Mouse (Mus musculus) midbrain, embryonic 11.5 days (tissue): ENCODE measurements at regions not wholly inside any gene's neighbourhood (a gene's known extent, or its start where the extent isn't known, plus 50 kb on each side); places are given as distances from the start of the nearest gene placed in this dataset.
"Not testable (repeated sequence)": the region's sequence is repeated elsewhere in the genome, so short reads cannot be mapped to it uniquely, and the experiment has no call there.

Experiments used
- ATAC-seq: fragments of 200-750 bp; cut with Nextera tagmentation; 2 replicates; pipeline ENCODE4 v1.8.0; 2017; ENCODE audit warnings: moderate TSS enrichment, moderate library complexity; ENCODE audit not compliant: low FRiP score
- DNase-seq: peaks from one replicate; pipeline ENCODE4 v3.0.0; 2015; ENCODE audit warnings: low spot score; ENCODE audit errors: missing footprints
- H3K27ac ChIP-seq: fragments of 300-500 bp; sonication (generic); 2 replicates; pipeline ENCODE4 v1.5.1; 2014; ENCODE audit warnings: low read depth, low read length
- H3K27me3 ChIP-seq: fragments of 300-500 bp; sonication (generic); 2 replicates; pipeline ENCODE4 v1.6.1; 2014; ENCODE audit warnings: mild to moderate bottlenecking, low read length, moderate library complexity, mixed read lengths; ENCODE audit not compliant: control insufficient read depth, insufficient read depth
- H3K36me3 ChIP-seq: fragments of 300-500 bp; sonication (generic); 2 replicates; pipeline ENCODE4 v1.6.1; 2014; ENCODE audit warnings: mild to moderate bottlenecking, low read length, moderate library complexity, mixed read lengths; ENCODE audit not compliant: control insufficient read depth, insufficient read depth
- H3K4me1 ChIP-seq: fragments of 300-500 bp; sonication (generic); 2 replicates; pipeline ENCODE4 v1.6.1; 2014; ENCODE audit warnings: low read length; ENCODE audit not compliant: control insufficient read depth, insufficient read depth
- H3K4me2 ChIP-seq: fragments of 300-500 bp; sonication (generic); 2 replicates; pipeline ENCODE4 v1.6.1; 2014; ENCODE audit warnings: mild to moderate bottlenecking, moderate library complexity
- H3K4me3 ChIP-seq: fragments of 300-500 bp; sonication (generic); 2 replicates; pipeline ENCODE4 v1.5.1; 2014; ENCODE audit warnings: low read depth, low read length
- H3K9ac ChIP-seq: fragments of 300-500 bp; sonication (generic); 2 replicates; pipeline ENCODE4 v1.6.1; 2014; ENCODE audit warnings: low read length
- H3K9me3 ChIP-seq: fragments of 300-500 bp; sonication (generic); 2 replicates; pipeline ENCODE4 v1.6.1; 2016; ENCODE audit warnings: low read length; ENCODE audit not compliant: control insufficient read depth
- WGBS: fragments of 180-500 bp; shearing (Covaris S2); extraction: QIAGEN DNeasy Blood & Tissue Kit; methylation state at CpG from one replicate; pipeline ENCODE4 v1.1.7; 2014; 5-methylcytosine and 5-hydroxymethylcytosine counted together

GRCm38 (mm10) chr10:38704762-38705130, 116.8 kb downstream of the Rfpl4b start:
- ATAC-seq, H3K4me2 ChIP-seq, H3K27me3 ChIP-seq, DNase-seq, H3K9me3 ChIP-seq, H3K9ac ChIP-seq, H3K4me1 ChIP-seq, H3K36me3 ChIP-seq, H3K4me3 ChIP-seq, H3K27ac ChIP-seq: not testable (repeated sequence)
- 75% methylated on average over 1 of the region's 1 CpGs for WGBS

- Histone ChIP-seq H3K4me3 (no peak overlapping the region), H3K27me3 (no peaks in the 10 kb centered on the region), H3K9me3 (no peaks in the 10 kb centered on the region), H3K27ac (no peak overlapping the region), H3K4me1 (no peaks in the 10 kb centered on the region), H3K36me3 (no peaks in the 10 kb centered on the region), H3K4me2 (no peak overlapping the region), H3K9ac (no peak overlapping the region)
- ATAC-seq (no peak), DNase-seq (peak; percentile 83)
- 82% methylated on average over 4 of the region's 4 CpGs for WGBS
These were observed 117.4 kb downstream of the Rfpl4b start for GRCm38 (mm10) chr10:38703954-38704761.

GRCm38 (mm10) chr10:38677453-38677852, 144.1 kb downstream of the Rfpl4b start:
- no peak for ATAC-seq
- Histone ChIP-seq H3K4me2 (no peak overlapping the region), H3K4me3 (no peak overlapping the region), H3K36me3 (no peaks in the 10 kb centered on the region), H3K27ac (no peak overlapping the region), H3K4me1 (no peaks in the 10 kb centered on the region), H3K9me3 (no peaks in the 10 kb centered on the region), H3K27me3 (no peaks in the 10 kb centered on the region), H3K9ac (no peak overlapping the region)
- DNase-seq: no peak
- WGBS: 77% methylated on average over 2 of the region's 2 CpGs

- H3K4me2 ChIP-seq: no peak overlapping the region
- no peak for ATAC-seq
- no peak for DNase-seq
- no peaks in the 10 kb centered on the region for H3K27me3 ChIP-seq
- no peak overlapping the region for H3K27ac ChIP-seq
- H3K4me3 ChIP-seq: no peak overlapping the region
- no peaks in the 10 kb centered on the region for H3K36me3 ChIP-seq
- H3K9ac ChIP-seq: no peak overlapping the region
- H3K9me3 ChIP-seq: no peaks in the 10 kb centered on the region
- H3K4me1 ChIP-seq: no peaks in the 10 kb centered on the region
These were observed 153.0 kb downstream of the Rfpl4b start for GRCm38 (mm10) chr10:38668610-38669009.

- Histone ChIP-seq H3K9me3 (no peaks in the 10 kb centered on the region), H3K27ac (no peak overlapping the region), H3K4me2 (no peak overlapping the region), H3K4me3 (no peak overlapping the region), H3K9ac (no peak overlapping the region), H3K36me3 (no peaks in the 10 kb centered on the region), H3K27me3 (no peaks in the 10 kb centered on the region), H3K4me1 (no peaks in the 10 kb centered on the region)
- DNase-seq: no peak
- ATAC-seq: no peak
These were observed 153.7 kb downstream of the Rfpl4b start for GRCm38 (mm10) chr10:38667841-38668240.

- no peak overlapping the region for H3K27ac ChIP-seq
- no peak overlapping the region for H3K4me2 ChIP-seq
- no peaks in the 10 kb centered on the region for H3K36me3 ChIP-seq
- no peak for DNase-seq
- no peak overlapping the region for H3K9ac ChIP-seq
- H3K9me3 ChIP-seq: no peaks in the 10 kb centered on the region
- no peaks in the 10 kb centered on the region for H3K4me1 ChIP-seq
- 84% methylated on average over 1 of the region's 1 CpGs for WGBS
- no peak for ATAC-seq
- no peaks in the 10 kb centered on the region for H3K27me3 ChIP-seq
- no peak overlapping the region for H3K4me3 ChIP-seq
These were observed 185.9 kb downstream of the Rfpl4b start for GRCm38 (mm10) chr10:38635695-38636094.

- Histone ChIP-seq H3K4me2 (no peak overlapping the region), H3K27ac (no peak overlapping the region), H3K27me3 (no peaks in the 10 kb centered on the region), H3K4me1 (no peaks in the 10 kb centered on the region), H3K36me3 (no peaks in the 10 kb centered on the region), H3K4me3 (no peak overlapping the region), H3K9ac (no peak overlapping the region), H3K9me3 (no peaks in the 10 kb centered on the region)
- no peak for ATAC-seq
- 82% methylated on average over 4 of the region's 4 CpGs for WGBS
- peak; percentile 70 for DNase-seq
These were observed 191.6 kb downstream of the Rfpl4b start for GRCm38 (mm10) chr10:38629907-38630505.

GRCm38 (mm10) chr10:38623399-38623798, 198.2 kb downstream of the Rfpl4b start:
- H3K4me1 ChIP-seq: no peaks in the 10 kb centered on the region
- H3K4me3 ChIP-seq: no peak overlapping the region
- H3K4me2 ChIP-seq: no peak overlapping the region
- no peaks in the 10 kb centered on the region for H3K9me3 ChIP-seq
- H3K27ac ChIP-seq: no peak overlapping the region
- DNase-seq (peak; percentile 17), ATAC-seq (no peak)
- H3K9ac ChIP-seq: no peak overlapping the region
- H3K27me3 ChIP-seq: no peaks in the 10 kb centered on the region
- no peaks in the 10 kb centered on the region for H3K36me3 ChIP-seq
- 90% methylated on average over 1 of the region's 1 CpGs for WGBS

- 80% methylated on average over 5 of the region's 5 CpGs for WGBS
- Histone ChIP-seq H3K9me3 (no peaks in the 10 kb centered on the region), H3K9ac (no peak overlapping the region), H3K36me3 (no peaks in the 10 kb centered on the region), H3K27ac (no peak overlapping the region), H3K4me3 (no peak overlapping the region), H3K4me1 (no peaks in the 10 kb centered on the region), H3K4me2 (no peak overlapping the region), H3K27me3 (no peaks in the 10 kb centered on the region)
- ATAC-seq (no peak), DNase-seq (peak; percentile 62)
These were observed 211.7 kb downstream of the Rfpl4b start for GRCm38 (mm10) chr10:38609606-38610510.
